Mouse (Mus musculus) cortical plate, adult 2 months (tissue): ENCODE data around the gene Atxn7l3.

ENCODE experiments used
- CTCF ChIP-seq: fragments of 200-500 bp; IDR thresholded peaks from 2 replicates; pipeline ENCODE4 v1.5.1; 2011; ENCODE audit warnings: mild to moderate bottlenecking, control low read depth, low read length; ENCODE audit not compliant: insufficient read depth; ENCODE audit errors: extremely low read depth
- POLR2A ChIP-seq: fragments of 200-500 bp; IDR thresholded peaks from 2 replicates; pipeline ENCODE4 v1.6.1; 2011; ENCODE audit warnings: mild to moderate bottlenecking, low read length, control low read depth; ENCODE audit not compliant: insufficient read depth; ENCODE audit errors: extremely low read depth

DNA sequence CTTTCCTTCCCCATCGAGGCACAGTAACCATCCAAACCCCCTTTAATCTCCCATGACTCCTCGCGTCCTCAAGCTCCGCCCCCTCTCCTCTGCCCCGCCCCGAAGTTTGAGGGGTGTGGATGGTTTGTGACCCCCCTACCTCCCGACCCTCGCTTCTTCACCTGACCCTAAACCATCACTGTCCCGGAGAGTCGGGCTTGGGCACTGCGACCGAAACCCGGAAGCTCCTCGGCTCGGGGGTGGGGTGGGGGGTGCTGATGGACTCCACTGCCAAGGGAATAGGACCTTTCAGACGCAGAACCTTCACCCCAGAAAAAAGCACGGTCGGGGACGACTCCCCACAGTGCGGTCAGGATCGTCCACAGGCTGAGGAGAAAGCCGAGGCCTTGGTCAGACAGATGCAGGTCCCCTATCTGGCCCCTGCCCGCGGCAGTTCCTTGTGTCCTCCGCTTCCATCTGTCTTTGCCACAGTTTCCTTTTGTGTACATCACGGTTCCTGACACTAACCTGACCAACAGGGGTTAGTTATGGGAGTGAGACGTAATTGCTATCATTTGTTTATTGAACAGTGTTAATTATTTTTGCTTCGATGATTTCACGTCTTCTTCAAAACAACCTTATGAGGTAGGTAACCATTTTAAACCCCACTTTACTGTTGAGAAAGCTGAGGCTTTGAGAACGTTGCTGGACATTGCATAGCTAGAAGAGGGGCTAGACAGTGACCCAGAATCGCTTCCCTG lies 11.2 kb downstream of the Atxn7l3 start:
- no peak for TF ChIP-seq POLR2A
- no peak for TF ChIP-seq CTCF
